Mouse (Mus musculus): ENCODE results near the gene Reep6.

DNA sequence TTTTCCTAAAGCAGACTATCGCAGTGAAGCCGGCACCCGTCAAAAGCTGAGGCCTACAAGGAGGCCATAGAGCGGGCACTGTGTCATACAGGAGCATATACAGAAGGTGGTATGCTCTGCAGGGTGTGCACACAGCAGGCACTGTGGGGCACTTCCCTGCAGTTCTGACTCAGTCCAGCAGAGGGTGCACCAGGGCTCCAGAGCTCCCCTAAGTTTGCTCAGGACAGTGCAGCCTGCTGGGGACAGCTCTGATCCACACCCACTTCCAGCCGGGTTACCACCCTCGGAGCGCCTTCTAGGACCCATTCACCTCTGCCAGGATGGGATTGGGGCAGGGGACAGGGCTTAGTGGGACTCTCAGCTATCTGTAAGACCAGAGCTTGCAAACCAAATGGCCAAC lies 20.5 kb downstream of the Reep6 start:
- peak; percentile 96 for TF ChIP-seq CTCF (conservative IDR thresholded peaks at IDR 0.05; ENCODE audit: insufficient read depth, insufficient read length, low read depth, low read length)
- TF ChIP-seq POLR2A (IDR thresholded peaks at IDR 0.05; ENCODE audit: low read depth, low read length), result no peak
